Mouse (Mus musculus): ENCODE results near the gene Frem3.
A peak's percentile ranks its signal among the peaks of the same experiment; 100 is the strongest.

Gene Frem3

GRCm38 (mm10) chr8:80710670-80711400 is 100.0 kb downstream of the Frem3 start:
- DNase-seq (ENCODE audit: low spot score) = peak; percentile 11

- no peak for DNase-seq (ENCODE audit: low spot score)
These were observed 103.6 kb downstream of the Frem3 start for GRCm38 (mm10) chr8:80714461-80714860.

GRCm38 (mm10) chr8:80732326-80732725 is 121.4 kb downstream of the Frem3 start:
- DNase-seq (ENCODE audit: low spot score) = no peak

- no peak for DNase-seq (ENCODE audit: low spot score)
These were observed 127.1 kb downstream of the Frem3 start for GRCm38 (mm10) chr8:80738046-80738387.

GRCm38 (mm10) chr8:80738388-80739154 is 127.7 kb downstream of the Frem3 start:
- DNase-seq (ENCODE audit: low spot score) = peak; percentile 43

GRCm38 (mm10) chr8:80739155-80739924 is 128.5 kb downstream of the Frem3 start, which contains the start of gene Smarca5:
Smarca5 (minus strand) TSS chr8:80739497.
- DNase-seq (ENCODE audit: low spot score) = peak; percentile 88

GRCm38 (mm10) chr8:80739932-80740331 is 129.1 kb downstream of the Frem3 start:
- DNase-seq (ENCODE audit: low spot score) = no peak
